Mouse (Mus musculus) left cerebral cortex, adult 9 months (tissue): Measurements from ENCODE around the gene Ror1.

ENCODE experiments used
- DNase-seq, 2 experiments: peaks; one replicate each; pipeline ENCODE4 v3.0.0; 2022; ENCODE audit warnings: low spot score in 2 of 2

The Ror1 gene

DNA sequence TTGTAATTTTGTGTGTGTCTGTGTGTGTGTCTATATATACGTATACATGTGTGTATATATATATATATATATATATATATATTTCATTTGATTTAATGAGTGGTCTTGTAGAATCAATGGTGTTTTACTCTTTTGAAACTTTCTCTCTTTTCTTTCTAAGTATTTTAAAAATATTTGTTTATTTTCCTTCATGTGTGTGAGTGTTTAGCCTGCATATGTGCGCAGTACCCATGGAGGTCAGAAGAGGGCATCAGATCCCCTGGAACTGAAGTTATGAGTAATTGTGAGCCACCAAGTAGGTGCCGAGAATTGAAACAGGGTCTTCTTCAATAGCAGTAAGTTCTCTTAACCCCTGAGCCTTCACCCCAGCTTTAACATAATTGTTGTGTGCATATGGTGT lies 20.8 kb downstream of the Ror1 start:
- no peak for DNase-seq

DNA sequence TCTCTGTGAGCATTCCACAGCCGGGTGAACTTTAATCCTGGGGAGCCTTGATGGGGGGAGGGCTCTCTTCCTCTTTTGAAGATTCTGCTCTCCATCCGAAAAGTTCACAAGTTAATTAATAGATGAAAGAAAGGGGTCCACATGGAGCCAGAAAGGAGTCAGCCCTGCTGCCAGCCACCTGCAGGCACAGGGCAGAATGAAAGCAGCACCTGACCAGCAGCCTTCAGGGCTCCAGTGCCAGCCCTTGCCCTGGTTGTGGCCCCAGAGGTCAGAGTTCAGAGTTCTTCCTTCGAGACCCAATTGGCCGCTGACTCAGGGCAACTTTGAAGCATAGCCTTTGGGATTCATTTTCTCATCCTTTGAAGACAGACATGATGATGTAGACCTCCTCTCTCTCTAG lies 23.1 kb downstream of the Ror1 start:
- no peak for DNase-seq

DNA sequence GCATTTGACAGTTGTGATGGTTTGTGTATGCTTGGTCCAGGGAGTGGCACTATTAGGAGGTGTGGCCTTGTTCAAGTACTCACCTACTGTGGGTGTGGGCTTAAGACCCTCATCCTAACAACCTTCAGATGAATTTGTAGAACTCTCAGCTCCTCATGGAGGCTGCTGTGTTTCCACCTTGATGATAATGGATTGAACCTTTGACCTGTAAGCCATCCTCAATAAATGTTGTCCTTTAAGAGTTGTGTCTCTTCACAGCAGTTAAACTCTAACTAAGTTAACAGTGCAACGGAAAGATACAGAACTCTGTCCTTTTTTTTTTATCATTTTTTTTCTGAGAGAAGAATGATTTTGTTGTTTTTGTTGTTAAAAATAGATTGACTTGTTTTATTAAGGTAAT lies 23.8 kb downstream of the Ror1 start:
- no peak for DNase-seq

- no peak for DNase-seq
Observed at GRCm38 (mm10) chr4:100120547-100120946, 25.0 kb downstream of the Ror1 start.

DNA sequence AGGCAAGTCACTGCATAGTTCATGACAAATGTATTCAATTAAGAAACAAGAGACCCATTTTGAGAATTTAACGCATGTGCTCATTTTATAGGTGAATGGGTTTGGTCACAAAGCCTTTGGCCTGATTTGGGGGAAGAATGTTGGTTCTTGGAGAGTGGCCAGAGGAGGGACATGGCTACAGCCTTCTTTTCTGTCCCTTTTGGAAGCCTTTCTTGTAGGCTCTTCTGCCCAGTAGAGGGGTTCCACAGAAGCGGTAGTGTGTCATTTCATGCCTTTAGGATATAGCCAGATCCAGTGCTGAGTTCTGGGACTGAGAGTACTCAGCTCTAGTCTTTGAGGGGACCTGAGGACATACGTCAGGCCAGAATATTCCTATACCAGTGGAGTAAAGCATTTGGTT lies 26.8 kb downstream of the Ror1 start:
- DNase-seq, result no peak

DNA sequence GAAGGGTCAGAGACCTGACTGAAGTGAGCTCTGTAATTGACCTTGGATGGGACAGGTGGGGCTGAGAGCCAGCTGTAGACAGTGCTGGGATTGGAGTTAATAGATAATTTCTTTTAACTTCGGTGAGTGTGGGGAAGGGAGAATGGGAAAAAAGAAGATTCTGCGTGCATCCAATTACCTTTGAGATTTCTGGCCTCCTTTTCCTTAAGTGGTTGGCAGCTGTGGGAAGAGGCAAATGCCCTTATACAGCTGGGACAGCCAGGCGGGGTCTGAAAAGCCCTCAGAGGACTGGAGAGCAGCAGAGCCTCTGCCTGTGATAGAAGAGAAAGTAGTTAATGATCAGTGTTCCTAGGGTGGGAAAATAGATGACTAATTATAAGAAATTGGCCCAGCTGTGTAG lies 27.9 kb downstream of the Ror1 start:
- DNase-seq, result no peak

DNA sequence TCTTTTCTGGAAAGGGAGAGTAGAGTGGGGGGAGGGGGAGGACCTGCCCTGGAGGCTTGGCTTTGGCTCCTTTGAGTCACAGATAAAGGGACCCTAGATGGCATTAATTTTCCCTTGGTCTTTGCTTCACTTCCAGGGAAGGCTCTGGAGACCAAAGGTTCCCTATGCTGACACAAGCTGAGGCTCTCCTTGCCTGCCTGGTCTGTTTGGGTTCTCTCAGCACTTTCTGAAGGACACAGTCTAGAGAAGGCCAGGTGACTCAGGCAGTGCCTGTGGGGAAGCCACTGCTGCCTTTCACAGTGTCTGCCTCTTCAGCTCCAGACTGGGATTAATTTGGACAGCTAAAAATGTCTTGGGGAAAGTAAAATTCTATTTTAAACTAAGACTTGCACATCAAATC lies 28.5 kb downstream of the Ror1 start:
- DNase-seq, result no peak

- DNase-seq, result no peak
Observed at GRCm38 (mm10) chr4:100124935-100125334, 29.3 kb downstream of the Ror1 start.

DNA sequence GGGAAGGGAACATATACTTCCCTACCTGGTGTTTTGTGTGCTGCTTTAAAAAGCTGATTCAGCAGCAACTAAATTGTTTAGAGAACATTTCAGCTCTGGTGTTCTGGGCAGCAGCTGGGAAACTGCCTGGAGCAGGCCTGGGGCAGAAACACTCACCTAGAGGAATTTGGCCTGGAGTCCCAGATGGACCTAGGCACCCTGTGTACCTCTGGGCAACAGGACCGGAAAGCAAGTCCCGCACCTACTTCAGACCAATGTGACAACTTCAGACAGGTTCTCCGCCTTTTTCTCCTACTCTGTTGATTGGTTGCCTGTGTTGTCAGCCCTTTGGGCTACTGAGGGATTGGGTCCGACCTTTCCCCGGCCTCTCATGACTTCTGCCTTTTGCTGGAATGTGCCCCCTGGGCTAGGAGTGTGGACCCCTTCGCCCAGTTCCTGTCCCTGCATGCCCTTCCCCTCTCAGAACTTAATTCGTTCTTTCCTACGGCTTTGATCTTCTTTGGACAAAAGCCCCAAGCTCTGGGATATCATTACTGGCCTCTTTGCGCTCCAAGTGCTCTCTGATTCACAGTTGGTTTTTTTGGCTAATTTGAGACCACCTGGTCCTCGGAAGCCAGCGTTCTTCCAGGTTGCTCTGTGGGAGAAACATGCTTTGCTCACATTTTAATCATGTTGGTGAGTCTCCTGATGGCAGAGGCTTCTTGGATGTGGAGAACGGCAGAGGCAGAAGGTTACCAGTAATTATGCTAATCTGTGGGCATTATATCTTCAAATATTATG lies 31.1 kb downstream of the Ror1 start:
- no peak for DNase-seq

DNA sequence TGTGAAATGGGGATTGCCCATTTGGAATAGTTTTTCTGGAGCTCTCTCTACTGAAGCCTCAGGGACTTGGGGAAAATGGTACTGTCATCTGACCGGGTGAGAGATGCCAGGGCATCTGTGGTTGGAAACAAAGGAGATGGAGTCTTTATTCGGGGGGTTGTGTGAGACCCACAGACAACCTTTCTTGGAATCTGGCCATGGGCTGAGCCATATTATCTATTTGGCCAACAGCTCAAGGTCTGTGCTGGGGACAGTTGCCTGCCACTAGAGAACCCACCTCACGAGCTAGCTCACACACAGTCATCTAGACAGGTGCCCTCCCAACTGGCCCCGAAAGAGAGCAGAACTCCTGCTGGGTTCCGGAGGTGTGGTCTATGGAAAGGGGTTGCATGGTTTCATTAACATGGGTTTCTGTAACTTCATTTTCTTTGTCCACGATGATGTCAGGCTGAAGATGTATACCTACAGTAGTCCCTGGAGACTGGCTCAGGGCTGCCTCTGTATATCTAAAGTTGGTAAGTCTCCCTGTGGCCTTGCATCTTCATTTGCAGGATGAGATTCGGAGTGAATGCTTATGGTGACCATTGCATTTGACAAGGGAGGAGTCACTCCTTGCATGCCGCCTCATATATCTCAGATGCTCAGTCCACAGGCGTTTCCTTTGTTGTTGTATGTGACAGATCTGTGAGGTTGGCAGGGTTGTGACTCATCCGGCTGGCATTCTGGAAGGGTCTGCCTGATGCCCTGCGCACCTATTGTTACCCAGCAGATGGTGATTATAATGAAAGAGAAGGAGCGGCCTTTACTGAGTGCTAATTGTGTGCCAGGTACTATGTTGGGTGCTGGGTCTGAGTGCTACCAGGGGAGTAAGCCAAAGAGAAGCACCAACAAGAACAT lies 32.7 kb downstream of the Ror1 start:
- no peak for DNase-seq

- DNase-seq, result no peak
Observed at GRCm38 (mm10) chr4:100129201-100129600, 33.6 kb downstream of the Ror1 start.

- no peak for DNase-seq
Observed at GRCm38 (mm10) chr4:100130771-100131475, 35.3 kb downstream of the Ror1 start.

GRCm38 (mm10) chr4:100131488-100131887 lies 35.9 kb downstream of the Ror1 start:
- DNase-seq, result no peak

DNA sequence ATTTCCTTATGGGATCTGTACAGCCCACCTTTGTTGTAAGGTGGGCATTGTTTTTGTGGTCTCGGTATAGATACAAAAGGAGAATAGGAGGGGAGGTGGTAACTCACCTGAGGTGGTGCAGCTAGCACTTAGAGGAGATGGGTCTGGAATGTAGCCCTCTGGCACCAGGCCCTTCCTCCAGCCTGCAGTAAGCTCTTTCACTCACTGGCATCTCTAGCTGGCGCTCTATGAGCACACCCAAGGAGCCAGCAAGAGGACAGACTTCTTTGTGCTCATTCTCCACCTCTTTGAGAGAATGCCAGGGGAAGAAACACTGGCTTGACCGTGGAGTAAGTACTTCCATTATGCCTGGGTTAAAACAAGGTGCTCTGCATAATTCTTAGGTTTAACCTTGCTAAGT lies 36.7 kb downstream of the Ror1 start:
- no peak for DNase-seq

GRCm38 (mm10) chr4:100136046-100136445 lies 40.5 kb downstream of the Ror1 start:
- DNase-seq, result no peak

DNA sequence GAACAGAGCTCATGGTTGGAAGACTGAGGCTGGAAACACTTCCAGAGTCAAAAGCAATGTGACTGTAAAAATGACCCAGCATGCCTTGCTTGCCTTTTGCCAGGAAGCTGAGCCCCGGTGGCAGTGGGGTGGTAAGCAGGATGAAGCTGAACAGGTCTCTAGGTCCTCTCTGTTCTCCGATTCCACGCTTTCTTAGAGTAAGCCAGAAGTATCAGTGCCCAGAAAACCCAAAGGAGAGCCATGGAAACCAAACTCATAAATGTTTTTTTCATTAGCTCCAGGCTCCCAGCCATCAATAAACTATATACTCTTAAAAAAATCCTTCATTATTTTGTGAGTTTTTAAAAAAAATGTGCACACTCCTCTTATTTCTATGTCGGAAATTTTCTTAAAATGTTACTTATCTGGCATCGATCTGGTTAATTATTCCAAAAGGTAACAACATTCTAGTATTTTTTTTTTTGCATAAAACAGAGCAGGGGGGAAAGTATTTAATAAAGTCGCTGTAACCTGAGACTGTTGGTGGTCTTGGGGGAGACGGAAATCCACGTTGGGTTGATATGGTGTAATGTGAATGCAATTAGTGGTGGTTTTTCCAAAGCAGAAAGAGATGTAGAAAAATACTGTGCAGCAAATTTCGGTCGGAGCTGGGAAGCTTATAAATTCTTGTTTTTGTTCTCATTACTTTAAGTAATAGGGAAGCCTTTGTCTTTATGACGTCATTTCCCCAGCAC lies 41.7 kb downstream of the Ror1 start:
- DNase-seq, result no peak

DNA sequence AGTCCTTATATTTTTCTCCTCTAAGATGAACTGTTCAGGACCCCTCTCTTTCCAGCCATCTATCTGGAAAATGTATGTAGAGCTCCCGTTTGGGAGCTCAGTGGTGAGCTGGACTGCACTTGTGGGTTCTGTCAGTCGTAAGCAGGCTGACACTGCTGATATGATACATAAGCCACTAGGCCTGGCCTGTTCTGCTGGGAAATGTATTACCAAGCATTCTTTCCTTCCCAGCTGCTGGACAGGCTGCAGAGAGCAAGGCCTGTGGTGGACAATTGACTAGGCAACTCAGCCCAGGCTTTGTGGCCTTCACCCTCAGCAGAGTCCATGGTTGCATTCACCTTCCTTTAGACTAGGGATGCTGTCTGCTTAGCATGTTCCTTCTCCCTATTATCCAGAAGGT lies 46.0 kb downstream of the Ror1 start:
- DNase-seq, result no peak

DNA sequence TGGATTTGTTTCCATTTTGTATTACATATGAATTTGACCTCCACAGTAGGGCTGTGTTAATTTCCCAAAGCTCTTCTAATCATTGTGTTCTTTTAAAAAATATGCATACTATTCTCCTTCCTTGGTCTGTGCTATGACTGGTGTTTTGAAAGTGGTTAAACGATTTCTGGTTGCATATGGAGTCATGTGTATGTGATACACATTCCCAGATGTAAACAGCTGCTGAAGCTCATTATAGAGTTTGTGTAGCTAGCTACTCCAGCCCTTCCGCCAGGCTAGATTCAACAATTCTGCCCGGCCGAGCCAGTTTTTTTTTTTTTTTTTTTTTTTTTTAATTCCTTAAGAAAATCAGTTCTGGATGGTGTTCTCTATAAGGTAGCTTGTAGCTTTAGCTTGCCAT lies 49.2 kb downstream of the Ror1 start:
- DNase-seq, result no peak

- DNase-seq, result no peak
Observed at GRCm38 (mm10) chr4:100150797-100151196, 55.2 kb downstream of the Ror1 start.

GRCm38 (mm10) chr4:100154560-100155130 lies 59.1 kb downstream of the Ror1 start:
- no peak for DNase-seq

- no peak for DNase-seq
Observed at GRCm38 (mm10) chr4:100155731-100156130, 60.1 kb downstream of the Ror1 start.
